Mouse (Mus musculus): Measurements from ENCODE around the gene Ifitm5. TPM values are rescaled to one million over a fixed set of nuclear protein-coding genes. Genes with fewer than 3 reads are reported as not detected.

Ifitm5 gene
- polyA plus RNA-seq, 1 experiment from 2014 or later = 0.82 TPM

DNA sequence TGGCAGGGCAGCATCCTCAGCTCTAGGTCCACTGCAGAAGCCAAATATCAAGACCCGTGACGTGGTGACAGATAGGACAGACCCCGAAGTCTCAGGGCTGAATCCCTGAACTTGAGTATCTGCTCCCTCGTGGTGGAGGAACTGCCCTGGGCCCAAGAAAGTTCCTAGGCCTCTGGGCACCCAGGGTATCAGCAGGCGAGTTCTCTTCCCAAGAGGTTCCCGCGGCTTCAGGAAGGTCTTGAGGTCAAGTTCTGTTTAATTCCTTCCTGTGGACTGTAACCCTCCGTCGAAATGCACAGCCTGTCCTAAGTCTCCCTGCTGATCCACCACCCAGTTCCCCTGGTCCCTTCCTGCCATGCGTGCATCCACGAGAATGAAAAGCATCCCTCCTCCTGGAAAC lies 3.0 kb upstream of the Ifitm5 start:
- H3K36me3 ChIP-seq (ENCODE audit: control insufficient read depth, insufficient read depth, low read length) = peaks cover 13% of the 10 kb centered on the region
- H3K27ac ChIP-seq (replicated peaks) = 0 out of 2 replicates have a peak overlapping the region, but pooled peaks have one; percentile 9
- ATAC-seq (ENCODE audit: low FRiP score, low TSS enrichment) (no peak), DNase-seq (ENCODE audit: low spot score) (no peak)
- H3K4me1 ChIP-seq (replicated peaks; ENCODE audit: control insufficient read depth, insufficient read depth) = peaks cover 4% of the 10 kb centered on the region; the same call in 1 of the 2 replicates
- peak overlapping the region; percentile 61 for H3K4me2 ChIP-seq (replicated peaks; ENCODE audit: low read depth)
- TF ChIP-seq EP300 (optimal IDR thresholded peaks at IDR 0.05) (no peak), CTCF (IDR thresholded peaks at IDR 0.05; ENCODE audit: low read depth) (no peak)
- no peaks in the 10 kb centered on the region for H3K9me3 ChIP-seq (ENCODE audit: control insufficient read depth, low read length)
- H3K4me3 ChIP-seq (ENCODE audit: low read depth, low read length) = no peak overlapping the region
- WGBS = 61% methylated on average over 11 of the region's 11 CpGs
- peak overlapping the region; percentile 41; the same call in 1 of the 2 replicates for H3K9ac ChIP-seq (ENCODE audit: low read length)
- H3K27me3 ChIP-seq (ENCODE audit: control insufficient read depth, insufficient read depth, low read length) = no peaks in the 10 kb centered on the region

DNA sequence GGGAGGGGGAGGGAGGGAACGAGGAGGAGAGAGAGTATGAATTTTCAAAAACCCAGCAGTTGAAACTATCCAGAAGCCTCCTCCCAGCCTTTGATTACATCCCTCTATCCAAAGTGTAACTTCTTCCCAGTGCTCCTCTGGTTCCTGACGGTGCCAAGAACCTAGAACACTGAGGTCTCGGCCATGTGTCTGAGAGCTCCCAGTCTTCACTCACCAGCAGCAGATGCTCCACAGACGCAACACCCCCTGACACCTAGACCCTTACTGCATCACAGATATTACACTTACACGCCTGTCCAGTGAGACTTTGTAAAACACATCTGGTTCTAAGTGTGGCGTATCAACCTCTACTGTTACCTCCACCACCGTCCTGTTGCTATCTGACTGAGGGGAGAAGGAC lies 2.4 kb upstream of the Ifitm5 start:
- no peak overlapping the region for H3K27ac ChIP-seq (replicated peaks)
- no peak overlapping the region for H3K4me3 ChIP-seq (ENCODE audit: low read depth, low read length)
- no peaks in the 10 kb centered on the region for H3K9me3 ChIP-seq (ENCODE audit: control insufficient read depth, low read length)
- H3K9ac ChIP-seq (ENCODE audit: low read length) = no peak overlapping the region
- whole genome bisulfite sequencing = 52% methylated on average over 7 of the region's 7 CpGs
- TF ChIP-seq CTCF (IDR thresholded peaks at IDR 0.05; ENCODE audit: low read depth) = no peak
- TF ChIP-seq EP300 (optimal IDR thresholded peaks at IDR 0.05) = no peak
- peaks cover 15% of the 10 kb centered on the region for H3K36me3 ChIP-seq (ENCODE audit: control insufficient read depth, insufficient read depth, low read length)
- H3K27me3 ChIP-seq (ENCODE audit: control insufficient read depth, insufficient read depth, low read length) = no peaks in the 10 kb centered on the region
- peaks cover 4% of the 10 kb centered on the region; the same call in 1 of the 2 replicates for H3K4me1 ChIP-seq (replicated peaks; ENCODE audit: control insufficient read depth, insufficient read depth)
- DNase-seq (ENCODE audit: low spot score) (no peak), ATAC-seq (ENCODE audit: low FRiP score, low TSS enrichment) (no peak)
- no peak overlapping the region for H3K4me2 ChIP-seq (replicated peaks; ENCODE audit: low read depth)

DNA sequence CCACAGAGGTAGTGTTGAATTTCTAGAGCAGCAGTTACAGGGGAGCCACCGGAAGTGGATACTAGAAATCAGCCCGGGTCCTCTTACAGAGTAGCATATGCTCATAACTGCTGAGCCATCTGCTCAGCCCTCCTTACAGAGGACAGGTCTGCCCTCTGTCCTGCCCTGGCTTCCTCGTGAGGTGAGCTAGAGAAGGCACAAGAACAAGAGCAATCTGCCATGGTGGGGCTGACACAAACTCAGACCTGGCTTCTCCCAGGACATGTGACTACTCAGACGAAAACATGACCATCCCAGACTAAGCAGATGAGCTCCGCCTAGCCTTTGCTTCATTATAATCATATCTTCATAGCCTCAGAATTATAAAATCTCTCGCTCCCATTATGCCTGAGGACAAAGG lies 1.7 kb upstream of the Ifitm5 start:
- TF ChIP-seq EP300 (optimal IDR thresholded peaks at IDR 0.05) = no peak
- no peak for TF ChIP-seq CTCF (IDR thresholded peaks at IDR 0.05; ENCODE audit: low read depth)

DNA sequence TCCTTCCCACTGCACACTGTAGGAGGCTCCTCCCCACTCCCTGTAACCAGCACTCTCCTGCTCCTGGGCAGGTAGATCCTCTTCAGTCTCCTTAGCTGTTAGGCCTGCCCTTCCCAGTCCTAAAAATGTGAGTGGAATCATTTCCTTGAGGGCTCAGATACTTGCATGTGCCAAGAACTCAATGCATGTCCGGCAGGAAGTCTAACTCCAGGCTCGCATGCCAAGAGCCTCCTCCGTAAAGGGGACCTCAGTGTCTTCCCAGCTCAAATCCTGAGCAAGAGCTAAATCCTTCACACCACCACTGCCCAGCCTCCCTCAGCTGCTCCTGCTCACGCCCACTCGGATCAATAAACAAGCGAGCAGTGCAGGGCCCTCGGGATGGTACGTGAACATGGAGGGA lies 960 bp upstream of the Ifitm5 start:
- WGBS = 26% methylated on average over 8 of the region's 8 CpGs
- no peak for ATAC-seq (ENCODE audit: low FRiP score, low TSS enrichment)
- Histone ChIP-seq H3K9me3 (ENCODE audit: control insufficient read depth, low read length) (no peaks in the 10 kb centered on the region), H3K4me1 (replicated peaks; ENCODE audit: control insufficient read depth, insufficient read depth) (peaks cover 4% of the 10 kb centered on the region; the same call in 1 of the 2 replicates), H3K9ac (ENCODE audit: low read length) (peak overlapping the region; percentile 23; the same call in 1 of the 2 replicates), H3K36me3 (ENCODE audit: control insufficient read depth, insufficient read depth, low read length) (peaks cover 20% of the 10 kb centered on the region), H3K27me3 (ENCODE audit: control insufficient read depth, insufficient read depth, low read length) (no peaks in the 10 kb centered on the region), H3K4me3 (ENCODE audit: low read depth, low read length) (no peak overlapping the region), H3K4me2 (replicated peaks; ENCODE audit: low read depth) (0 out of 2 replicates have a peak overlapping the region, but pooled peaks have one; percentile 14), H3K27ac (replicated peaks) (peak overlapping the region; percentile 67)
- no peak for DNase-seq (ENCODE audit: low spot score)
- TF ChIP-seq EP300 (optimal IDR thresholded peaks at IDR 0.05) (no peak), CTCF (IDR thresholded peaks at IDR 0.05; ENCODE audit: low read depth) (no peak)

More for the DNA sequence above, 1.7 kb upstream of the Ifitm5 start:
- Histone ChIP-seq H3K9me3 (ENCODE audit: control insufficient read depth, low read length) (no peaks in the 10 kb centered on the region), H3K4me1 (replicated peaks; ENCODE audit: control insufficient read depth, insufficient read depth) (peaks cover 4% of the 10 kb centered on the region; the same call in 1 of the 2 replicates), H3K36me3 (ENCODE audit: control insufficient read depth, insufficient read depth, low read length) (peaks cover 20% of the 10 kb centered on the region), H3K27ac (replicated peaks) (no peak overlapping the region; the same call in 1 of the 2 replicates), H3K27me3 (ENCODE audit: control insufficient read depth, insufficient read depth, low read length) (no peaks in the 10 kb centered on the region), H3K4me2 (replicated peaks; ENCODE audit: low read depth) (no peak overlapping the region), H3K4me3 (ENCODE audit: low read depth, low read length) (no peak overlapping the region), H3K9ac (ENCODE audit: low read length) (no peak overlapping the region; the same call in 1 of the 2 replicates)
- DNase-seq (ENCODE audit: low spot score) = no peak
- 56% methylated on average over 6 of the region's 6 CpGs for WGBS
- ATAC-seq (ENCODE audit: low FRiP score, low TSS enrichment) = no peak

DNA sequence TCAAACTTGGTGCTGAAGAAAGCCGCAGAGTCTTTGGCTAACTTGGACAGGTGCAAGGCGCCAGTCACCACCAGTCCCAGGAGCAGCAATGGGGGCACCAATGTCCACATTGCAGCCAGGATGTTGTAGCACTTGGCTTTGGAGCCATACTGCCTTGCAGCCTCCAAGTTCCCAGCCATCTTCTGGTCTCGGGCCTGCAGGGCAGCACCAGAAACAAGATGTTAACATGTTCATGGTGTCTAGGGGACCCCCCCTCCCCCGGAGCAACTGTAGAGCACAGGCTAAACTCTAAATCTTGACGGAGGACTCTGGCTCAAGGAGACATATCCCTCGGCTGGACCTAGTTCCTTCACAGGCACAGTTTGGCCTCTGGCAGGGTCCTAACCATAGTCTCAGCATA lies 836 bp downstream of the Ifitm5 start:
- Histone ChIP-seq H3K27me3 (ENCODE audit: control insufficient read depth, insufficient read depth, low read length) (no peaks in the 10 kb centered on the region), H3K4me1 (replicated peaks; ENCODE audit: control insufficient read depth, insufficient read depth) (peaks cover 4% of the 10 kb centered on the region; the same call in 1 of the 2 replicates), H3K9ac (ENCODE audit: low read length) (no peak overlapping the region), H3K36me3 (ENCODE audit: control insufficient read depth, insufficient read depth, low read length) (peaks cover 30% of the 10 kb centered on the region), H3K4me2 (replicated peaks; ENCODE audit: low read depth) (no peak overlapping the region), H3K27ac (replicated peaks) (no peak overlapping the region), H3K9me3 (ENCODE audit: control insufficient read depth, low read length) (no peaks in the 10 kb centered on the region), H3K4me3 (ENCODE audit: low read depth, low read length) (no peak overlapping the region)
- ATAC-seq (ENCODE audit: low FRiP score, low TSS enrichment) (no peak), DNase-seq (ENCODE audit: low spot score) (no peak)
- 89% methylated on average over 6 of the region's 6 CpGs for WGBS
- no peak for TF ChIP-seq CTCF (IDR thresholded peaks at IDR 0.05; ENCODE audit: low read depth)
- no peak for TF ChIP-seq EP300 (optimal IDR thresholded peaks at IDR 0.05)

DNA sequence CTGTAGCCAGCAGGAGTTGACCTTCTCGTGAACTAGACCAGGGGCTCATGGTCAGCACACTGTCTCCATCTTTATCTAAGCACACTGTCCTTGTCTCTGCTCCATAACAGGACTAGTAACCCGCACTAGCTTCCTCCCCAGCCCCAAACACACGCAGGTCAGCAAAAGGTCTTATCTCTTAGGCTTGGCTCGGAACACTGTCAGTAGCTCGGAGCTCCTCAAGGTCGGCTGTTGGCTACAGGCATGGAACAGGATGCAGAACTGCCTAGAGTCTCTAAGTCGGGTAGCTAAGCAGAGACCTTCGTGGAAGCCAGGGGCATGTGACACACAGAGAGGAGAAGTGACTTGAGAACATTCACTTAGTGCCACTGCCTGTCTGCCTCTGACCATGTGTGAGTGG lies 1.9 kb downstream of the Ifitm5 start:
- ATAC-seq (ENCODE audit: low FRiP score, low TSS enrichment) (no peak), DNase-seq (ENCODE audit: low spot score) (no peak)
- H3K27me3 ChIP-seq (ENCODE audit: control insufficient read depth, insufficient read depth, low read length) = no peaks in the 10 kb centered on the region
- no peak overlapping the region for H3K9ac ChIP-seq (ENCODE audit: low read length)
- H3K36me3 ChIP-seq (ENCODE audit: control insufficient read depth, insufficient read depth, low read length) = peaks cover 30% of the 10 kb centered on the region
- TF ChIP-seq CTCF (IDR thresholded peaks at IDR 0.05; ENCODE audit: low read depth) = no peak
- no peak for TF ChIP-seq EP300 (optimal IDR thresholded peaks at IDR 0.05)
- H3K9me3 ChIP-seq (ENCODE audit: control insufficient read depth, low read length) = no peaks in the 10 kb centered on the region
- no peak overlapping the region for H3K4me2 ChIP-seq (replicated peaks; ENCODE audit: low read depth)
- WGBS = 76% methylated on average over 8 of the region's 8 CpGs
- no peak overlapping the region for H3K27ac ChIP-seq (replicated peaks)
- H3K4me3 ChIP-seq (ENCODE audit: low read depth, low read length) = no peak overlapping the region
- H3K4me1 ChIP-seq (replicated peaks; ENCODE audit: control insufficient read depth, insufficient read depth) = peaks cover 8% of the 10 kb centered on the region

Data from stomach, postnatal 0 days (tissue).